In genomic region chr2:115860600-115861347, GRCm38 (mm10) we compare ENCODE assay signal across 8 mouse cellular contexts.
DNase-seq lines count a peak whose midpoint lies in the region; ATAC-seq and TF ChIP-seq lines count a peak whose summit lies in the region.

No protein-coding gene starts in this region.

- WGBS in embryonic facial prominence, embryonic 10.5 days = 2% methylated on average over 25 of the region's 25 CpGs
- WGBS in heart, postnatal 0 days = 14% methylated on average over 25 of the region's 25 CpGs
- 7% methylated on average over 25 of the region's 25 CpGs for WGBS in midbrain, embryonic 15.5 days

- H3K4me2 ChIP-seq in heart, postnatal 0 days (ENCODE audit: low read depth, low read length) = peak overlapping the region; percentile 69
- peak overlapping the region; percentile 31 for H3K4me2 ChIP-seq in midbrain, embryonic 15.5 days

- H3K27ac ChIP-seq in embryonic facial prominence, embryonic 10.5 days (replicated peaks) = peak overlapping the region; percentile 85
- no peak overlapping the region; the same call in 1 of the 2 replicates for H3K27ac ChIP-seq in heart, postnatal 0 days (ENCODE audit: low read depth)
- H3K27ac ChIP-seq in midbrain, embryonic 15.5 days = peak overlapping the region; percentile 66

- H3K27me3 ChIP-seq in embryonic facial prominence, embryonic 10.5 days (replicated peaks; ENCODE audit: low read depth, poor library complexity, severe bottlenecking) = peaks cover 57% of the 10 kb centered on the region
- H3K27me3 ChIP-seq in heart, postnatal 0 days (ENCODE audit: control insufficient read depth, insufficient read depth, low read length) = peaks cover 23% of the 10 kb centered on the region
- peaks cover 14% of the 10 kb centered on the region for H3K27me3 ChIP-seq in midbrain, embryonic 15.5 days (replicated peaks)

- peaks cover 58% of the 10 kb centered on the region for H3K4me1 ChIP-seq in embryonic facial prominence, embryonic 10.5 days
- peaks cover 12% of the 10 kb centered on the region; the same call in 1 of the 2 replicates for H3K4me1 ChIP-seq in heart, postnatal 0 days (ENCODE audit: control insufficient read depth, insufficient read depth)
- peaks cover 27% of the 10 kb centered on the region for H3K4me1 ChIP-seq in midbrain, embryonic 15.5 days

- peak overlapping the region; percentile 55 for H3K4me3 ChIP-seq in embryonic facial prominence, embryonic 10.5 days
- peak overlapping the region; percentile 43 for H3K4me3 ChIP-seq in heart, postnatal 0 days (ENCODE audit: low read depth, low read length)
- H3K4me3 ChIP-seq in midbrain, embryonic 15.5 days = no peak overlapping the region

- DNase-seq in cerebellum, postnatal 25 days = peak; percentile 6 to 13
- DNase-seq in cerebellum, adult 9-10 months = no peak
- DNase-seq in embryonic facial prominence, embryonic 10.5 days (ENCODE audit: low spot score) = peak; percentile 62
- peak; percentile 47 for DNase-seq in heart, postnatal 0 days (ENCODE audit: low spot score)
- peak; percentile 74 to 84 for DNase-seq in kidney, postnatal 4 days
- DNase-seq in cerebellum, adult 11-12 months = no peak
- no peak for DNase-seq in thymus, postnatal 14 days

- no peak overlapping the region for H3K9ac ChIP-seq in heart, postnatal 0 days (replicated peaks; ENCODE audit: low read depth, low read length)
- peak overlapping the region; percentile 4; the same call in 1 of the 2 replicates for H3K9ac ChIP-seq in midbrain, embryonic 15.5 days

- H3K36me3 ChIP-seq in embryonic facial prominence, embryonic 10.5 days (replicated peaks) = peaks cover 25% of the 10 kb centered on the region
- H3K36me3 ChIP-seq in heart, postnatal 0 days (replicated peaks; ENCODE audit: control insufficient read depth, insufficient read depth, low read length) = peaks cover 3% of the 10 kb centered on the region
- no peaks in the 10 kb centered on the region for H3K36me3 ChIP-seq in midbrain, embryonic 15.5 days (replicated peaks)

- ATAC-seq in heart, postnatal 0 days (ENCODE audit: insufficient read depth, low read depth) = 0 out of 2 replicates have a peak, but pooled peaks have one; percentile 34
- ATAC-seq in midbrain, embryonic 15.5 days (replicated peaks) = no peak

- TF ChIP-seq EP300 in heart, postnatal 0 days (IDR thresholded peaks at IDR 0.05; ENCODE audit: low read depth) = no peak

- H3K9me3 ChIP-seq in embryonic facial prominence, embryonic 10.5 days = no peaks in the 10 kb centered on the region
- H3K9me3 ChIP-seq in heart, postnatal 0 days (replicated peaks; ENCODE audit: control insufficient read depth, low read length) = no peaks in the 10 kb centered on the region
- H3K9me3 ChIP-seq in midbrain, embryonic 15.5 days = no peaks in the 10 kb centered on the region

- TF ChIP-seq CTCF in heart, postnatal 0 days (IDR thresholded peaks at IDR 0.05; ENCODE audit: low read depth) = no peak

Comparison
In these comparisons a context has a peak if more than half of its experiments do, and no peak if none do; other contexts are left out.
1. DNase-seq: peak in cerebellum, postnatal 25 days (2 of 2), embryonic facial prominence, embryonic 10.5 days (single experiment), heart, postnatal 0 days (single experiment) and kidney, postnatal 4 days (2 of 2); none in cerebellum, adult 9-10 months (single experiment), cerebellum, adult 11-12 months (single experiment) and thymus, postnatal 14 days (single experiment).